Mouse (Mus musculus) cerebellum, adult 8-10 months (tissue): ENCODE results near the gene Dscaml1.

Source experiments
- DNase-seq: peaks from one replicate; pipeline ENCODE4 v3.0.0; 2022

Gene Dscaml1

GRCm38 (mm10) chr9:45638184-45638917, 211.9 kb downstream of the Dscaml1 start:
- no peak for DNase-seq

- no peak for DNase-seq
Observed at GRCm38 (mm10) chr9:45644833-45645388, 218.5 kb downstream of the Dscaml1 start.

GRCm38 (mm10) chr9:45645526-45645925, 219.1 kb downstream of the Dscaml1 start:
- DNase-seq, result no peak

GRCm38 (mm10) chr9:45651078-45651809, 224.8 kb downstream of the Dscaml1 start:
- no peak for DNase-seq

- no peak for DNase-seq
Observed at GRCm38 (mm10) chr9:45651810-45652177, 225.4 kb downstream of the Dscaml1 start.

- no peak for DNase-seq
Observed at GRCm38 (mm10) chr9:45657172-45658062, 231.0 kb downstream of the Dscaml1 start.

- DNase-seq, result no peak
Observed at GRCm38 (mm10) chr9:45660191-45660590, 233.8 kb downstream of the Dscaml1 start.

- no peak for DNase-seq
Observed at GRCm38 (mm10) chr9:45662471-45662870, 236.0 kb downstream of the Dscaml1 start.

- DNase-seq, result no peak
Observed at GRCm38 (mm10) chr9:45663386-45664315, 237.2 kb downstream of the Dscaml1 start.

- DNase-seq, result no peak
Observed at GRCm38 (mm10) chr9:45664326-45664725, 237.9 kb downstream of the Dscaml1 start.

GRCm38 (mm10) chr9:45664871-45665394, 238.5 kb downstream of the Dscaml1 start:
- no peak for DNase-seq

GRCm38 (mm10) chr9:45675931-45676330, 249.5 kb downstream of the Dscaml1 start:
- no peak for DNase-seq

GRCm38 (mm10) chr9:45676578-45676977, 250.2 kb downstream of the Dscaml1 start:
- DNase-seq, result no peak

GRCm38 (mm10) chr9:45677236-45677781, 250.9 kb downstream of the Dscaml1 start:
- DNase-seq, result no peak

- no peak for DNase-seq
Observed at GRCm38 (mm10) chr9:45677952-45678663, 251.7 kb downstream of the Dscaml1 start.

- no peak for DNase-seq
Observed at GRCm38 (mm10) chr9:45678664-45679026, 252.2 kb downstream of the Dscaml1 start.

GRCm38 (mm10) chr9:45682461-45682998, 256.1 kb downstream of the Dscaml1 start:
- DNase-seq, result no peak

- peak; percentile 24 for DNase-seq
Observed at GRCm38 (mm10) chr9:45693424-45694237, 267.2 kb downstream of the Dscaml1 start.

GRCm38 (mm10) chr9:45694256-45694655, 267.8 kb downstream of the Dscaml1 start:
- DNase-seq, result no peak
